Mouse (Mus musculus): ENCODE measurements around the gene Trim12c. TPM values are rescaled to one million over a fixed set of nuclear protein-coding genes. Genes with fewer than 3 reads are reported as not detected.
"Not testable (repeated sequence)": the region's sequence is repeated elsewhere in the genome, so short reads cannot be mapped to it uniquely, and the experiment has no call there.

Gene Trim12c
- total RNA-seq (2021), result 1 to 10 TPM; 1.7 TPM
- long read RNA-seq, experiment 1, result 0 reads
- long read RNA-seq, experiment 2, result 0 reads

DNA sequence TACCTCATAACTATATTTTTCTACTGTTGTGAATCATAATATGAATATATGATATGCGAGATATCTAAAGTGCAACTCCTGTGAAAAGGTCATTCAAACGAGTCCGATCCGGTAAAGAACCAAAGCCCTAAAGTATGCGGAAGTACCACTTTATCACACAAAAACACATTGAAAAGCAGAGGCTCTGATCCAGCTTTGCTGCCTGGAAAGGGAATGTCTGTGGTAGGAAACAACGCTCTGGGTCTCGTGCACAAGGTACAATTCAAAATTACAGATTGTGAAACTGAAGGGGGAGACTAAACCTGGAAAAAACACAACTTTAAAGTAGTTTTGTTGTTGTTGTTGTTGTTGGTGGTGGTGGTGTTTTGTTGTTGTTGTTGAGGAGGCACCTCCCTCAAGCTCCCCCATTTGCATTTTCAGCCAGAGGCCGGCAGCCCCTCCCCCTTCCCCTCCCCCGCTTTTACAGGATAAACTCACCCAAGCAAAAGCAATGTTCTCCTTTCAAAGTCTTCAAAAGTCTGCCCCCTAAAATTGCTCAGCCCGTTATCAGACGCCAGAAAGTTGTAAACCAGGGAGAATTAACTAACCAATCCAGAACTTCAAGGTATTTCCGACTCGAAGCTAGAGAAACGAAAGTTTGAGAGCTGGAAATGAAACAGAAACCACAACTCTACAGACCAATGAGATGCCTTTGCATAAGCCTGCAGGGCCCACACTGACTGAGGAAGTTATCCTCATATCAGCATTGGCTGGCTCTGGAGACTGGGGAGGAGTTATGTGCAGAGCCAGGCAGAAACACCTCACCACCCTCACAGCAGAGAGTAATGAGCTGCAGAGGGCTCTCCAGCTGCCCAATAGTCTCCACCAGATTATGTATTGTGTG is at the start of gene Trim12c:
Gene Trim12c, minus strand, starts transcription at position 646 of the 883 bp plus-strand sequence.
- DNase-seq (ENCODE audit: low spot score in 2 of 2), result peak in 1 of 2 experiments; percentile 1

DNA sequence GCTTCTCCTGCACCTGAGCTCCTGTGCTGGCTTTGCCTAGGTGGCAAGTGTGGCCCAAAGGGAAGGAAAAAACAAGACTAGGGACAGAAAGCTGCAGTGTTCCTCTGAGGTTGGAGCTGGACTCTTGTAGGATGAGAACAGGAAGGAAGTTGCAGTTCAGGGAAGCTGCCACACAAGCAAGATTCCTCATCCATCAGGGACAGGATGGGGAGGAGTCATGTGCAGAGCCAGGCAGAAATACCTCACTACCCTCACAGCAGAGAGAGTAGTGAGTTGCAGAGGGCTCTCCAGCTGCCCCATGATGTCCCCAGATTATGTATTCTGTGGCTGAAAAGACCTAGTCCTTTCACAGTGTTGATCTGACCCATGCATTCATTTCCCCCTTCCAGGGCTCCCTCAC is 48.0 kb upstream of the Trim12c start:
- no peak for DNase-seq (ENCODE audit: low spot score in 2 of 2)

DNA sequence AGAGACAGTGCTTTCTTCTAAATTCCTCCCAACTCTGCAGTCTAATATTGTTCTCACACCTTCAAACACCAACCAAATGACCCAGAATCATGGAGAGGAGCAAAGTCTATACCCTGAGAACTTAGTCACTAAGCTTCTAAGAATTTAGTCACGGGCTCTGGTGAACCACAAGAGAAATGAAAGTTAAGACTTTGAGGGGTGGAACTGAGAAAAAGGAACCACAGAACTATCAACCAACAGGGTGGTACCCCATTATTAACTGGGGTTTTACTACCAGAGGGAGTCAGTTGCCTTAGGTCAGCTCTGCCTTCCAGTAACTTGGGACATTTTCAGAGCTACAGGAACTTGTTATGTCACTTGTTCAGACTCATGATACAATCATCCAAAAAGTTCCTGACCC is 47.5 kb upstream of the Trim12c start, which contains the start of gene Trim30c:
Gene Trim30c, minus strand, starts transcription at position 140 of the 400 bp plus-strand sequence.
- no peak for DNase-seq (ENCODE audit: low spot score in 2 of 2)

DNA sequence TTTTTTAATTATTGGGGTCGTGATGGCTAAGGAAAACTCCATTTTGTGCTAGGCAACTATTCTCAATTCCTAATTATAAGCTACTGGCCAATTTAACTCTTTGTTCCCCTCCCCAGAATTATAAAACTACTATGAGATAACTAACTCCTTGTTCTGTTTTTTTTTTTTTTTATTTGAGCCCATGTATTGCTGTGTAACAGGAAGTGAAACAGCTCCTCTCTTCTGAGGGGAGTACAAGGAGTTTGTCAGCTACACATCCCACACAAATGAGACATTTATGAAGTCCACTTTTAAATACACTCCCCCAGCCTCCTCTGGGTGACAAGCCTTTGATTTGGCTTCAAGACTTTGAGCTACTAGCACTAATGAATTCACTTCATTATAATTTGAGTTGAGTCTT is 45.3 kb upstream of the Trim12c start:
- no peak for DNase-seq (ENCODE audit: low spot score in 2 of 2)

DNA sequence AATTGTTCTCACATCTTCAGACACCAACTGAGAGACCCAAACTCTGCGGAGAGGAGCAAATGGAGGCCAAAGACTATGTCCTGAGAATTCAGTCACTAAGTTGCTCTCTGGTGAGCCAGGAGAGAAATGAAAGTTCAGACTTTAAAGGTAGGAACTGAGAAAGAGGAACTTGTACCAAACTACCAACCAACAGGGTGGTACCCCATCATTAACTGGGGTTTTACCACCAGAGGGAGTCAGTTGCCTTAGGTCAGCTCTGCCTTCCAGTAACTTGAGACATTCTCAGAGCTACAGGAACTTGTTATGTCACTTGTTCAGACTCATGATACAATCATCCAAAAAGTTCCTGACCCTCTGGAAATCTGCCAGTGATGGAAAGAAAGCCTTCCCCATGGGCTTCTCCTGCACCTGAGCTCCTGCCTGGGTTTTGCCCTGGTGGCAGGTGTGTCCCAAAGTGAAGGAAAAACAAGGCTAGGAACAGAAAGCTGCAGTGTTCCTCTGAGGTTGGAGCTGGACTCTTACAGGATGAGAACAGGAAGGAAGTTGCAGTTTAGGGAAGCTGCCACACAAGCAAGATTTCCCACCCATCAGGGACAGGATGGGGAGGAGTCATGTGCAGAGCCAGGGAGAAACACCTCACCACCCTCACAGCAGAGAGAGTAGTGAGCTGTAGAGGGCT is 16.7 kb upstream of the Trim12c start, which contains the start of gene Trim30b:
Gene Trim30b, minus strand, starts transcription at position 149 of the 679 bp plus-strand sequence.
- no peak for DNase-seq (ENCODE audit: low spot score in 2 of 2)

DNA sequence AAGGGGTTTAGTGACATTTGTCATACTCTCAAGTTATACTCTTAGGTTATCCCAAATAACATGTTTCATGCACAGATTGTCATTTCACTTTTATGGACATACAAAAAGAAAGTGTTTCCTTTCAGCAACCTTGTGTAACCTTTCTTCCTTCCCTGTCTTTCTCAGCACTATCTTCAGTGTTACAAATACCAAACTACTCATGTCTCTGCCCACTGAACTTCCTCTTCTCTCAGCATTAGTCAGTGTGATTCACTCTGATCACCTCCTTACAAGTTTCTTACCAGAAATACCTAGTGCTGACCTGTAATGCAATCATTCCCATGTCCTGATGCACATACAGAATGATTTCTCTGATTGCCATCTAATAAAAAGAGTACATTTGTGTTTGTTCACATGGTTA is 13.2 kb upstream of the Trim12c start:
- DNase-seq (ENCODE audit: low spot score in 2 of 2), result no peak

DNA sequence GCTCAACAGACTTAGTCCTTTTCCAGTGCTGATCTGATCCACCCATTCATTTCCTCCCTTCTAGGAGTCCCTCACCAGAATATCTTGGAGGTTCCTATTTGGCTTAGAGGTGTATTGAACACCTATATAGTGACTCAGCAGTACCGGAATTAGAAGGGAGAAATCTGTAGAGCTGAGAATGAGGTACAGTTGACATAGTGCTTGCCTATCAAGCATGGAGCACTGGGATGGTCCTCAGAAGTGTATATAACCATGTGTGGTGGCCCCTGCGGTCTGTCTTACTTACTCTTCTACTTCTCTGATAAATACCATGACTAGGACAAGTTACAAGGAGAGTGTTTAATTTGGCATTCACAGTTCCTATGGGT is 422 bp upstream of the Trim12c start:
- DNase-seq (ENCODE audit: low spot score in 2 of 2), result no peak

DNA sequence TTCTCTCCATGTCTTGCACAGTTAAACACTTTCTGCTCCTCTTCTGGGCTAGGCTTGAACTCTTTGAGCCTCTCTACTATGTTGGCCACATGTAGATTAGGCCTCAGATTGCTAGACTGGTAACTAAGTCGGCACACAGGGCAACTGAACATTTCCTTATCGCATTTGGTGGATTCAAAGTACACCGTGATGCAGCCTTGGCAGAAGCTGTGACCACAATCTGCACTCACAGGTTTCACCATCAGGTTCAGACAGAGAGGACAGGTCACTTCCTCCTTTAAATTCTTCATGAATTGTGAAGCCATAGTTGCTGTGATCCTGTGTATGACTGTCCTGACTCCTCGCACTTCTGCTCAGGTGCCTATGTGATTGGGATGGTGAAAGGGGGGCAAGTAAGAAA is 5.1 kb downstream of the Trim12c start:
- DNase-seq (ENCODE audit: low spot score in 2 of 2), result not testable (repeated sequence)

DNA sequence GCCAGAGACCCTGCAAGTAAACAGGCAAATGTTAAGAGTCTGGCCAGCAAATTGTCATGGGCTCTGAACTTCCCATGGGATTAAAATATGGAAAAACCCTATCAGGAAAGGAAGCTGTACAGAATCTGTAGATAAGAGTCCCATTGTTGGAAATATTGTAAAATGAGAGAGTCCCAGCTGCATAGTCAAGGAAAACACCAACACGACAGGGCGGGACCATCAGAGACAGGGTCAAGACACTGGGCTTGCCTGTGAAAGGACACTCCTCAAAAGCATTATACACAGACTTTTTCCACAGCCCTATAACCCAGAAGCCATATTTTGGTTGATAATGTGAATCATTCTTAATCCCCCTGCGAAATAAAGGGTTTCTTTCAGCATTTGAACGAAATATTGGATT is 12.4 kb downstream of the Trim12c start:
- DNase-seq (ENCODE audit: low spot score in 2 of 2), result not testable (repeated sequence)

DNA sequence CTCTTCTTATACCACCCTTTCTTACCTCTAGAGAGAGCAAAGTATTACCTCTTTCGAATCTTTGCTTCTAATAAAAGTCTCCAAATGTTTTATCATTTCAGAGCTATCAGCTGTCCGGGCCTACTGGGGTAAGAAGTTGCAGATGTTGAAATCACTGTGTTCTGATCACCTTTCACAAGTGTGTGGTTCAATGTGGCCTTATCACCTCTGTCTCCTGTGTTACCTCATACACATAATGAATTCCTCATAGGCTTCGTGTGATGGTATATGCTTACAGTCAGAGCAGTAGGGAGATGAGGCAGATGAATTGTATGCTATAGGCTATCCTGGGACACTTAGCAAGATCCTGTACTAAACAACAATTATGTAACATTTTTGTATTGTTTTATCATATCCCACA is 17.6 kb downstream of the Trim12c start:
- DNase-seq (ENCODE audit: low spot score in 2 of 2), result not testable (repeated sequence)

DNA sequence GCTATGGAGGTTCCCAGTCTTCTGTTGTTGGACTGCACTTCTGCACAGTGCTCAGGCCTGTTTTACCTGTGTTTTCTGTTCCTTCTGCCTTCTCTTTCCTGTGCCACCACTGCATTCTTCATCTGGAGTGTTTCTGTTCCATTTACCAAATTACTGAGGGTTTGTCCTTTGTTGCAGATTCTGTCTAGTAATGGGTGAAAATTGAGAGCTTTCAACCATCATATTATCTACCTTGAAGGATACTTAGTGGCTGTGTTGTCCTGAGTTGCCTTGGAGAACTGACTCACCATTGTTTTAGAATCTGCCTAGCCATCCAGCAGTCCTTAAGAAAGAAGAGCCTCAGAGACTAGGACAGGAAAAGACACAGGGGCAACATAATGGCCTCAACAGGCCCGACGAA is 24.0 kb downstream of the Trim12c start, which contains the start of gene Trim34b:
Gene Trim34b, plus strand, starts transcription at position 301 of the 400 bp plus-strand sequence.
- not testable (repeated sequence) for DNase-seq (ENCODE audit: low spot score in 2 of 2)

DNA sequence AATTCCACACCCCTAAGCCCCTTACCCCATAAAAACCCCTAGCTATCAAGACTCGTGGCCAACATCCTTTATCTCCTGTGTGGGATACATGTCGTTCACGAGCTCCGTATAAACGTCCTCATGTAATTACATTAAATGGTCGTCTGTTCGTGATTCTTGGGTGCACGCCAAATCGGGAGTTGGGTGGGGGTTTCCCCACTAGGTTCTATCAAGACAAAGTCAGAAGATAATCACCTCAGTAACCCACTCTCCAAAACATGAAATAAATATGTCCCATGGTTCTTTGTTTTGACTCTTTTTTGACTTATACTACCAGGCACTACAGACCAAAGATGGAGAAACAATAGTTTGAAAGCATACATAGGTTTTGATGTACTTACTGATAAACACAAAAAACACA is 31.1 kb downstream of the Trim12c start:
- DNase-seq (ENCODE audit: low spot score in 2 of 2), result no peak

DNA sequence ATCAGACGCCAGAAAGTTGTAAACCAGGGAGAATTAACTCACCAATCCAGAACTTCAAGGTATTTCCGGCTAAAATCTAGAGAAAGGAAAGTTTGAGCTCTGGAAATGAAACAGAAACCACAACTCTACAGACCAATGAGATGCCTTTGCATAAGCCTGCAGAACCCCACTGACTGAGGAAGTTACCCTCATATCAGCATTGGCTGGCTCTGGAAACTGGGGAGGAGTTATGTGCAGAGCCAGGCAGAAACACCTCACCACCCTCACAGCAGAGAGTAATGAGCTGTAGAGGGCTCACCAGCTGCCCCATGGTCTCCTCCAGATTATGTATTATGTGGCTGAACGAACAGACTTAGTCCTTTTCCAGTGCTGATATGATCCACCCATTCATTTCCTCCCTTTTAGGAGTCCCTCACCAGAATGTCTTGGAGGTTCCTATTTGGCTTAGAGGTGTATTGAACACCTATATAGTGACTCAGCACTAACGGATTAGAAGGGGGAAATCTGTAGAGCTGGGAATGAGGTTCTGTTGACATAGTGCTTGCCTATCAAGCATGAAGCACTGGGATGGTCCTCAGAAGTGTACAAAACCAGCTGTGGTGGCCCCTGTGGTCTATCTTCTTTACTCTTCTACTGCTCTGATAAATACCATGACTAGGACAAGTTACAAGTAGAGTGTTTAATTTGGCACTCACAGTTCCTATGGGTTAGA is 37.6 kb downstream of the Trim12c start, which contains the start of gene Trim12a:
Gene Trim12a, minus strand, starts transcription at position 98 of the 712 bp plus-strand sequence.
- not testable (repeated sequence) for DNase-seq (ENCODE audit: low spot score in 2 of 2)

DNA sequence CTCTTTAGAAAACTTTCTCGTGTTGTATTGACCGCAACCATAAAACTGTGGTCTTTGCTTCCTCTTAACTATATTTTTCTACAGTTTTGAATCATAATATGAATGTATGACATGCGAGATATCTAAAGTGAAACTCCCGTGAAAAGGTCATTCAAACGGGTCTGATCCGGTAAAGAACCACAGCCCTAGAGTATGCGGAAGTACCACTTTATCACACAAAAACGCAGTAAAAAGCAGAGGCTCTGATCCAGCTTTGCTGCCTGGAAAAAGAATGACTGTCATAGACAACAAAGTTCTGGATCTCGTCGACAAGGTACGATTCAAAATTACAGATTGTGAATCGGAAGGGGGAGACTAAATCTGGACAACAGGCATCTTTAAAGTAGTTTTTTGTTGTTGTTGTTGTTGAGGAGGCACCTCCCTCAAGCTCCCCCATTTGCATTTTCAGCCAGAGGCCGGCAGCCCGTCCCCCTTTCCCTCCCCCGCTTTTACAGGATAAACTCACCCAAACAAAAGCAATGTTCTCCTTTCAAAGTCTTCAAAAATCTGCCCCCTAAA is 38.3 kb downstream of the Trim12c start:
- DNase-seq (ENCODE audit: low spot score in 2 of 2), result no peak

DNA sequence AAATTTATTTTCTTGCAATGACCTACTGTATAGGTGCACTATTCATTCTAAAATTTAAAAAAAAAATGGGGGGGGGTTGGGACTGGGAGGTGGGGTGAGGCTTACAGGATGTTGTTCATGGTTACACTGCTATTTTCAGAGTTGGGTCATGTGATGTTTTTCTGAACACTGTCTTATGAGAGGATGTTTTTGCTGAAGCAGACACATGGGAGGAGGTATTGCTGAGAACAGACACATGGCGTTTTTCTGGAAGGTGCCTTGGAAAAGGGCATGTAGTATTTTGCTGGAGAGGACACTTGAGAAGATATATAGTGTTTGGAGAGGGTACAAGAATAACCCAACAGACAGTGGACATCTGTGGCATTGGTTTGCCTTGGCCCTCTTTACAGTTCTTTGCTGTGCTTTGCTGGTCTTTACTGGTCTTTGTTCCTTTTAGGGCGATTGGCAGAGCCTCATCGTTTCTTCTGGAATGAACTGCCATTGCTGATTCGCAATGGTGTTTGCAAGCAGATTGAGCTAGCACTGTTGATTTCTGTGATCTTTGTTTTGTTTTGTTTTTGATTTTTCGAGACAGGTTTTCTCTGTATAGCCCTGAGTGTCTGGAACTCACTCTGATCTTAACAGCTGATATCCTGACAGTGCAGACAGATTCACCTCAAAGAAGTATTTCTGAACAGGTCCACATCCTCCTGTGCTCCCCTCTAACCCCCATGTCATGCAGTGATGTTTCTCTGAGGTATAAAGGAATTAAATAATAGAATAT is 61.3 kb downstream of the Trim12c start:
- no peak for DNase-seq (ENCODE audit: low spot score in 2 of 2)

DNA sequence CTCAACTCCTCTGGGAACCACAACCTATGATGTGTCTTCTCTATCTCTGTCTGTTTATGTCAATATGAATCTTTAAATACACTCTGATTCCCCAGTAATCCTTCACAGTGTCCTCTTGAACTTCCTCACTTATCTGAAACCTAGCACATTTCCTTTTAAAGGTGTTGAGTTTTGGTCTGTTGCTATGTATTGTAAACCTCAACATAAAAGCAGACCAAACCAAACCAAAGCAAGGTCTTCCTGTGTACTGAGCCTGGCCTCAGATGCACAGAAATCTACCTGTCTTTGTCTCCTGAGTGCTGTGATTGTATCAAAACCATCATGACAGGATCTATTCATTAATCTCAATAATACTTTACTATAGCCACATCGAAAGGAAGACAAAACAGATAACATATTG is 62.5 kb downstream of the Trim12c start:
- no peak for DNase-seq (ENCODE audit: low spot score in 2 of 2)

All from left cerebral cortex, adult 18-20 months (tissue).